Mouse (Mus musculus) intestine, postnatal 0 days (tissue): ENCODE data around the gene Rdh13. TPM values are rescaled to one million over a fixed set of nuclear protein-coding genes. Genes with fewer than 3 reads are reported as not detected.
A peak's percentile ranks its signal among the peaks of the same experiment; 100 is the strongest.

Experiments used
- ATAC-seq: fragments of 200-750 bp; cut with Nextera tagmentation; 2 replicates; pipeline ENCODE4 v1.8.0; 2017; ENCODE audit warnings: mild to moderate bottlenecking, moderate TSS enrichment, moderate library complexity
- H3K27ac ChIP-seq: fragments of 300-500 bp; sonication (generic); 2 replicates; pipeline ENCODE4 v1.5.1; 2014; ENCODE audit warnings: mild to moderate bottlenecking, low read depth, low read length, moderate library complexity
- H3K27me3 ChIP-seq: fragments of 300-500 bp; sonication (generic); replicated peaks from 2 replicates; pipeline ENCODE4 v1.6.1; 2014; ENCODE audit warnings: low read length, mixed read lengths; ENCODE audit not compliant: control insufficient read depth, insufficient read depth
- H3K36me3 ChIP-seq: fragments of 300-500 bp; sonication (generic); 2 replicates; pipeline ENCODE4 v1.6.1; 2014; ENCODE audit warnings: mild to moderate bottlenecking, moderate library complexity; ENCODE audit not compliant: control insufficient read depth, insufficient read depth
- H3K4me1 ChIP-seq: fragments of 300-500 bp; sonication (generic); replicated peaks from 2 replicates; pipeline ENCODE4 v1.6.1; 2014; ENCODE audit warnings: antibody characterized with exemption, low read length, mixed read lengths; ENCODE audit not compliant: control insufficient read depth, insufficient read depth
- H3K4me2 ChIP-seq: fragments of 300-500 bp; sonication (generic); replicated peaks from 2 replicates; pipeline ENCODE4 v1.6.1; 2014; ENCODE audit warnings: low read depth, mild to moderate bottlenecking, moderate library complexity
- H3K4me3 ChIP-seq: fragments of 300-500 bp; sonication (generic); 2 replicates; pipeline ENCODE4 v1.5.1; 2014; ENCODE audit warnings: low read depth, low read length
- H3K9ac ChIP-seq: fragments of 300-500 bp; sonication (generic); 2 replicates; pipeline ENCODE4 v1.6.1; 2014; ENCODE audit warnings: mild to moderate bottlenecking, low read depth, low read length
- H3K9me3 ChIP-seq: fragments of 300-500 bp; sonication (generic); 2 replicates; pipeline ENCODE4 v1.6.1; 2016; ENCODE audit warnings: mixed run types; ENCODE audit not compliant: control insufficient read depth
- CTCF ChIP-seq: sonication (generic); IDR thresholded peaks from 2 replicates; pipeline ENCODE4 v1.5.1; 2016; ENCODE audit warnings: low read depth, mild to moderate bottlenecking, control low read depth, antibody characterized with exemption, moderate library complexity
- WGBS: fragments of 180-500 bp; shearing (Covaris S2); extraction: QIAGEN DNeasy Blood & Tissue Kit; methylation state at CpG from one replicate; pipeline ENCODE4 v1.1.7; 2014; 5-methylcytosine and 5-hydroxymethylcytosine counted together
- polyA plus RNA-seq: library from polyadenylated mRNA; unstranded; fragments of >200 nt; fragmentation: Nextera tagmentation; extraction: Ambion mirVana; gene quantifications from 2 replicates; pipeline ENCODE4 v1.2.1, GENCODE M21; 2015

Gene Rdh13
- polyA plus RNA-seq, 1 experiment from 2014 or later, result 11.4 TPM

DNA sequence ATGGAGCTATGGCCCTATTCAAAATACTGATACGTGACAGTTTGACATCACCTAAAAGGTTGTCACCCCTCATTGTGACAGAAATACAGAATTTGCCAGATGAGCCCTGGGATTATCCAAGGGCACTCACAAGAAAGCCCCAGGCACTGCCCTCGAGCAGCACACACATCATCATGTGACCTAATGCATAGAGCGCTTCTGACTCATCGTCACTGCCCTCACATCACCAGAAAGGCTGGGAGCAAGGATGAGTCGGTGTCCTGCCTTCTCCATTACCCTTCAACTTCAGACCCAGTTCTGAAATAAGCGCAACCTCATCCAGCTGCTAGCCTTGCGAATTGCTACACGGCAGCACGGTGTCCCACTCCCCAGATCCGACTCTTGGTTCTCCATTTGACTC lies 4.9 kb downstream of the Rdh13 start:
- ATAC-seq, result no peak
- Histone ChIP-seq H3K9me3 (no peaks in the 10 kb centered on the region), H3K9ac (no peak overlapping the region), H3K4me1 (no peaks in the 10 kb centered on the region), H3K4me2 (no peak overlapping the region), H3K27me3 (no peaks in the 10 kb centered on the region), H3K27ac (no peak overlapping the region), H3K4me3 (no peak overlapping the region), H3K36me3 (peaks cover 51% of the 10 kb centered on the region)
- 90% methylated on average over 10 of the region's 10 CpGs for WGBS
- TF ChIP-seq CTCF, result no peak

- H3K4me2 ChIP-seq, result no peak overlapping the region
- H3K9me3 ChIP-seq, result no peaks in the 10 kb centered on the region
- ATAC-seq, result no peak
- H3K4me3 ChIP-seq, result no peak overlapping the region
- no peak for TF ChIP-seq CTCF
- H3K36me3 ChIP-seq, result peaks cover 66% of the 10 kb centered on the region
- H3K4me1 ChIP-seq, result no peaks in the 10 kb centered on the region
- no peak overlapping the region for H3K9ac ChIP-seq
- H3K27ac ChIP-seq, result no peak overlapping the region
- 84% methylated on average over 2 of the region's 2 CpGs for WGBS
- no peaks in the 10 kb centered on the region for H3K27me3 ChIP-seq
Observed at GRCm38 (mm10) chr7:4437721-4438120, 7.7 kb downstream of the Rdh13 start.

GRCm38 (mm10) chr7:4432026-4432425 lies 13.4 kb downstream of the Rdh13 start:
- Histone ChIP-seq H3K4me1 (no peaks in the 10 kb centered on the region), H3K36me3 (peaks cover 55% of the 10 kb centered on the region), H3K4me3 (no peak overlapping the region), H3K27ac (no peak overlapping the region), H3K27me3 (no peaks in the 10 kb centered on the region), H3K4me2 (no peak overlapping the region), H3K9me3 (no peaks in the 10 kb centered on the region), H3K9ac (no peak overlapping the region)
- no peak for ATAC-seq
- WGBS, result 95% methylated on average over 8 of the region's 8 CpGs
- no peak for TF ChIP-seq CTCF

DNA sequence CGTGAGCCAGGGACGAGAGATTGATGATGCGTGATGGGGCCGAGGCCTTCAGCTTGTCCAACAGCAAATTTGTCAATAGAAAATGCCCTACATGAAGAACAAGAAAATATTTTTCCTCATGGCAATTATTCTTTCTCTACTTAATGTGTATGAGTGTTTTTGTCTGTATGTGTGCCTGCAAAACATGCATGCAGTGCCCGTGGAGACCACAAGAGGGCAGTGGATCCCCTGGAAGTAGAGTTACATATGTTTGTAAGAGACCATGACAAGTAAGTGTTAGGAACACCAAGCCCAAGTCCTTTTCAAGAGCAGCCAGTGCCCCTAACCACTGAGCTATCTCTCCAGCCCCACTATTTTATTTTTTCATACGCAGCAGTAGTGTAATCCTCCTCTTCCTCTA lies 13.9 kb downstream of the Rdh13 start:
- TF ChIP-seq CTCF, result peak; percentile 90
- peaks cover 54% of the 10 kb centered on the region for H3K36me3 ChIP-seq

GRCm38 (mm10) chr7:4430246-4430844 lies 15.1 kb downstream of the Rdh13 start:
- H3K4me3 ChIP-seq, result no peak overlapping the region
- no peak overlapping the region for H3K4me2 ChIP-seq
- H3K27ac ChIP-seq, result no peak overlapping the region
- 96% methylated on average over 9 of the region's 9 CpGs for WGBS
- H3K9ac ChIP-seq, result no peak overlapping the region
- no peaks in the 10 kb centered on the region for H3K9me3 ChIP-seq
- H3K27me3 ChIP-seq, result no peaks in the 10 kb centered on the region
- TF ChIP-seq CTCF, result no peak
- H3K36me3 ChIP-seq, result peaks cover 64% of the 10 kb centered on the region
- no peak for ATAC-seq
- H3K4me1 ChIP-seq, result no peaks in the 10 kb centered on the region

More for the DNA sequence above, 13.9 kb downstream of the Rdh13 start:
- Histone ChIP-seq H3K9ac (no peak overlapping the region), H3K4me3 (no peak overlapping the region), H3K27ac (no peak overlapping the region), H3K27me3 (no peaks in the 10 kb centered on the region), H3K9me3 (no peaks in the 10 kb centered on the region), H3K4me1 (no peaks in the 10 kb centered on the region), H3K4me2 (no peak overlapping the region)
- ATAC-seq, result no peak
- 81% methylated on average over 6 of the region's 6 CpGs for WGBS

GRCm38 (mm10) chr7:4427161-4427912 lies 18.1 kb downstream of the Rdh13 start:
- Histone ChIP-seq H3K9ac (no peak overlapping the region), H3K4me3 (no peak overlapping the region), H3K4me2 (no peak overlapping the region), H3K9me3 (no peaks in the 10 kb centered on the region), H3K36me3 (peaks cover 42% of the 10 kb centered on the region), H3K27ac (no peak overlapping the region), H3K27me3 (no peaks in the 10 kb centered on the region), H3K4me1 (no peaks in the 10 kb centered on the region)
- peak; percentile 100 for TF ChIP-seq CTCF
- peak; percentile 92 for ATAC-seq
- 65% methylated on average over 7 of the region's 7 CpGs for WGBS
